Mouse (Mus musculus) 3T3-L1 (cell line): ENCODE results near the gene Ppp1r12a.

Experiments
- DNase-seq: peaks from one replicate; pipeline ENCODE4 v3.0.0-alpha.2; 2015; ENCODE audit warnings: low read depth, low spot score

Gene Ppp1r12a

GRCm38 (mm10) chr10:108161261-108162256, at the start of gene Ppp1r12a:
Gene Ppp1r12a, plus strand, starts transcription at chr10:108162193.
- DNase-seq = peak; percentile 84

- no peak for DNase-seq
Observed at GRCm38 (mm10) chr10:108113361-108114237, 48.4 kb upstream of the Ppp1r12a start.

GRCm38 (mm10) chr10:108118200-108119163, 43.5 kb upstream of the Ppp1r12a start:
- no peak for DNase-seq

- no peak for DNase-seq
Observed at GRCm38 (mm10) chr10:108119416-108119815, 42.6 kb upstream of the Ppp1r12a start.

GRCm38 (mm10) chr10:108124934-108125599, 36.9 kb upstream of the Ppp1r12a start:
- DNase-seq = no peak

GRCm38 (mm10) chr10:108129167-108129566, 32.8 kb upstream of the Ppp1r12a start:
- no peak for DNase-seq

GRCm38 (mm10) chr10:108131858-108132257, 30.1 kb upstream of the Ppp1r12a start:
- DNase-seq = no peak

GRCm38 (mm10) chr10:108133253-108133652, 28.7 kb upstream of the Ppp1r12a start:
- no peak for DNase-seq

GRCm38 (mm10) chr10:108133745-108134144, 28.2 kb upstream of the Ppp1r12a start:
- DNase-seq = no peak

- no peak for DNase-seq
Observed at GRCm38 (mm10) chr10:108138347-108138746, 23.6 kb upstream of the Ppp1r12a start.

GRCm38 (mm10) chr10:108139788-108140187, 22.2 kb upstream of the Ppp1r12a start:
- DNase-seq = no peak

- DNase-seq = no peak
Observed at GRCm38 (mm10) chr10:108140742-108141141, 21.3 kb upstream of the Ppp1r12a start.

- no peak for DNase-seq
Observed at GRCm38 (mm10) chr10:108143991-108144525, 17.9 kb upstream of the Ppp1r12a start.

- no peak for DNase-seq
Observed at GRCm38 (mm10) chr10:108145701-108146100, 16.3 kb upstream of the Ppp1r12a start.

- no peak for DNase-seq
Observed at GRCm38 (mm10) chr10:108147031-108147430, 15.0 kb upstream of the Ppp1r12a start.

- peak; percentile 44 for DNase-seq
Observed at GRCm38 (mm10) chr10:108153301-108153700, 8.7 kb upstream of the Ppp1r12a start.

GRCm38 (mm10) chr10:108155042-108155686, 6.8 kb upstream of the Ppp1r12a start:
- no peak for DNase-seq

- DNase-seq = no peak
Observed at GRCm38 (mm10) chr10:108155687-108156067, 6.3 kb upstream of the Ppp1r12a start.

- no peak for DNase-seq
Observed at GRCm38 (mm10) chr10:108156128-108156527, 5.9 kb upstream of the Ppp1r12a start.

- no peak for DNase-seq
Observed at GRCm38 (mm10) chr10:108159002-108159401, 3.0 kb upstream of the Ppp1r12a start.
